Mouse (Mus musculus) intestine, postnatal 0 days (tissue): ENCODE results near the gene Nmt1. TPM values are rescaled to one million over a fixed set of nuclear protein-coding genes. Genes with fewer than 3 reads are reported as not detected.
A peak's percentile ranks its signal among the peaks of the same experiment; 100 is the strongest.

Experiments
- ATAC-seq: fragments of 200-750 bp; cut with Nextera tagmentation; 2 replicates; pipeline ENCODE4 v1.8.0; 2017; ENCODE audit warnings: mild to moderate bottlenecking, moderate TSS enrichment, moderate library complexity
- H3K27ac ChIP-seq: fragments of 300-500 bp; sonication (generic); 2 replicates; pipeline ENCODE4 v1.5.1; 2014; ENCODE audit warnings: mild to moderate bottlenecking, low read depth, low read length, moderate library complexity
- H3K27me3 ChIP-seq: fragments of 300-500 bp; sonication (generic); replicated peaks from 2 replicates; pipeline ENCODE4 v1.6.1; 2014; ENCODE audit warnings: low read length, mixed read lengths; ENCODE audit not compliant: control insufficient read depth, insufficient read depth
- H3K36me3 ChIP-seq: fragments of 300-500 bp; sonication (generic); 2 replicates; pipeline ENCODE4 v1.6.1; 2014; ENCODE audit warnings: mild to moderate bottlenecking, moderate library complexity; ENCODE audit not compliant: control insufficient read depth, insufficient read depth
- H3K4me1 ChIP-seq: fragments of 300-500 bp; sonication (generic); replicated peaks from 2 replicates; pipeline ENCODE4 v1.6.1; 2014; ENCODE audit warnings: antibody characterized with exemption, low read length, mixed read lengths; ENCODE audit not compliant: control insufficient read depth, insufficient read depth
- H3K4me2 ChIP-seq: fragments of 300-500 bp; sonication (generic); replicated peaks from 2 replicates; pipeline ENCODE4 v1.6.1; 2014; ENCODE audit warnings: low read depth, mild to moderate bottlenecking, moderate library complexity
- H3K4me3 ChIP-seq: fragments of 300-500 bp; sonication (generic); 2 replicates; pipeline ENCODE4 v1.5.1; 2014; ENCODE audit warnings: low read depth, low read length
- H3K9ac ChIP-seq: fragments of 300-500 bp; sonication (generic); 2 replicates; pipeline ENCODE4 v1.6.1; 2014; ENCODE audit warnings: mild to moderate bottlenecking, low read depth, low read length
- H3K9me3 ChIP-seq: fragments of 300-500 bp; sonication (generic); 2 replicates; pipeline ENCODE4 v1.6.1; 2016; ENCODE audit warnings: mixed run types; ENCODE audit not compliant: control insufficient read depth
- CTCF ChIP-seq: sonication (generic); IDR thresholded peaks from 2 replicates; pipeline ENCODE4 v1.5.1; 2016; ENCODE audit warnings: low read depth, mild to moderate bottlenecking, control low read depth, antibody characterized with exemption, moderate library complexity
- WGBS: fragments of 180-500 bp; shearing (Covaris S2); extraction: QIAGEN DNeasy Blood & Tissue Kit; methylation state at CpG from one replicate; pipeline ENCODE4 v1.1.7; 2014; 5-methylcytosine and 5-hydroxymethylcytosine counted together
- polyA plus RNA-seq: library from polyadenylated mRNA; unstranded; fragments of >200 nt; fragmentation: Nextera tagmentation; extraction: Ambion mirVana; gene quantifications from 2 replicates; pipeline ENCODE4 v1.2.1, GENCODE M21; 2015

Nmt1 gene
- polyA plus RNA-seq, 1 experiment from 2014 or later = 58.4 TPM

DNA sequence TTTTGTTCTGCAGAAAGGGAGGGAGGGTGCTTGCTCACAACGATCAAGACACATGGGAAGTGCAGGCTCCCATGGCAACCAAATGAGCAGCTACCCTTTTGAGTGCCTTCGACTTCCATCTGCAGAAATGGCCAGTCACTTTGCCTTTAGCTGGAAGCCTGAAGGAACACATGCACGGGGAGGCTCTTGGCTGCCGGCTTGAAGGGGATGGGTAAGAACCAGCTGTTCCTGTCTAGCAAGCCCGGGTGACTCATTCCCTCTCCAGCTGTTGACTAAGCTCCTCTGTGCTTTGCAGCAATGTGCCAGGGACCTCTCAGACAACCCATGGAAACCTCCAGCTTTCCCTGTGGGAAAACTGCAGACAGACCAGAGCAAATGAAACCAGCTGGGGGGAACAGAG is 24.8 kb upstream of the Nmt1 start:
- no peak overlapping the region for H3K27ac ChIP-seq
- ATAC-seq = peak; percentile 31; the same call in 1 of the 2 replicates
- H3K36me3 ChIP-seq = peaks cover 17% of the 10 kb centered on the region; the same call in 1 of the 2 replicates
- H3K4me1 ChIP-seq = no peaks in the 10 kb centered on the region
- no peak for TF ChIP-seq CTCF
- no peak overlapping the region for H3K4me2 ChIP-seq
- no peak overlapping the region for H3K9ac ChIP-seq
- no peak overlapping the region for H3K4me3 ChIP-seq
- no peaks in the 10 kb centered on the region for H3K9me3 ChIP-seq
- WGBS = 18% methylated on average over 5 of the region's 5 CpGs
- no peaks in the 10 kb centered on the region for H3K27me3 ChIP-seq

DNA sequence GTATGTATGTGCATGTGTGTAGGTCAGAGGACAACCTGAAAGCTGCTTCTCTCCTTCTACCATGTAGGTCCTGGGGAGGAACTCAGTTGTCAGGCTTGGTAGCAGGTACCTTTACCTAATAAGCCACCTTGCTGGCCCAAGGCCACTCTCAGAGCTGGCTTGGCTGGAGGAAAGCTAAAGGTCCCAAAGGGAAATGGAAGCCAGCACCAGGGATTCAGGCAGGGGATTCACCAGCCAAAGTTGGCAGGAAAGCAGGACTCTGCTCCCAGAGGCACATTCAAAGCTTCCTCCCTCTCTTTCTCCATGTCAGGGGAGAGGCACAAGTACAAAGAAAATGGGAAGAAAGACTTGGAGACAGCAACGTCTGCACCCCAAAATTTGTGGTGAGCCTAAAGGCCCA is 23.1 kb upstream of the Nmt1 start:
- ATAC-seq = no peak
- no peaks in the 10 kb centered on the region for H3K9me3 ChIP-seq
- WGBS = 93% methylated on average over 1 of the region's 1 CpGs
- no peak overlapping the region for H3K27ac ChIP-seq
- no peak for TF ChIP-seq CTCF
- H3K4me3 ChIP-seq = no peak overlapping the region
- H3K9ac ChIP-seq = no peak overlapping the region
- H3K27me3 ChIP-seq = no peaks in the 10 kb centered on the region
- no peak overlapping the region for H3K4me2 ChIP-seq
- H3K36me3 ChIP-seq = 0 out of 2 replicates have a peak, but pooled peaks cover 3% of the 10 kb centered on the region
- H3K4me1 ChIP-seq = no peaks in the 10 kb centered on the region

DNA sequence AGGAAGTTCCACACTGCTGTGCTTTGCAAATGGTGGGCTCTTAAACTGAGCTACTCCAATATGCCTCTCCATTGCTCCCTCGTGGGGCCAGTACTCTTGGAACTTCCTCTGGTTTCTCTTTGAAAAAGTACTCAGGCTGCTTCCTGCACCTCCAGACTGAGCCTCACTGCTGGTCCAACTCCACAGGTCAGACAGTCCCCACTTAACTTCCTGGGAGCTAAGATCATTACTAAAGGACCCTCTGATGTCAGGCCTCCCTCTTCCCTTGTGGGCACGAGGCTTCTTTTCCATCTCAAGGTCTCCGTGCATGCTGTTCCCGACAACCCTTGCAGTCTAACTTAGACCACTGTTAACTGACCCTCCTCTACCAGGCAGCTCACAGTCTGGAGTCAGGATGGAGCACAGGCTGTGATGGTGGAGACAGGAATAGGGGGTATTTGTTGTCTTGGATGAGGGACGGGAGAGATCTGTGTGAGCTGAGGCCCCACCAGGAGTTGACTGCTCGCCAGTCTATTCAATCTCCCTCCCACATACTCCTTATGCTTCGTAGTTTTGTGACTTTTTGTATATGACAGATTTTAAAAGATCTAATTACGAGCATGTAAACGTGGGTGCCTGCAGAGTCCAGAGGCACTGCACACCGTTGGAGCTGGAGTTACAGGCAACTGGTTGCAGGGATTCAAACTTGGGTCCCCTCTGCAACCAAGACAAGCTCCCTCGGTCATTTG is 22.6 kb upstream of the Nmt1 start:
- Histone ChIP-seq H3K9me3 (no peaks in the 10 kb centered on the region), H3K4me3 (no peak overlapping the region), H3K27me3 (no peaks in the 10 kb centered on the region), H3K36me3 (no peaks in the 10 kb centered on the region), H3K4me2 (no peak overlapping the region), H3K9ac (no peak overlapping the region), H3K27ac (no peak overlapping the region), H3K4me1 (no peaks in the 10 kb centered on the region)
- TF ChIP-seq CTCF = no peak
- WGBS = 74% methylated on average over 11 of the region's 11 CpGs
- no peak for ATAC-seq

DNA sequence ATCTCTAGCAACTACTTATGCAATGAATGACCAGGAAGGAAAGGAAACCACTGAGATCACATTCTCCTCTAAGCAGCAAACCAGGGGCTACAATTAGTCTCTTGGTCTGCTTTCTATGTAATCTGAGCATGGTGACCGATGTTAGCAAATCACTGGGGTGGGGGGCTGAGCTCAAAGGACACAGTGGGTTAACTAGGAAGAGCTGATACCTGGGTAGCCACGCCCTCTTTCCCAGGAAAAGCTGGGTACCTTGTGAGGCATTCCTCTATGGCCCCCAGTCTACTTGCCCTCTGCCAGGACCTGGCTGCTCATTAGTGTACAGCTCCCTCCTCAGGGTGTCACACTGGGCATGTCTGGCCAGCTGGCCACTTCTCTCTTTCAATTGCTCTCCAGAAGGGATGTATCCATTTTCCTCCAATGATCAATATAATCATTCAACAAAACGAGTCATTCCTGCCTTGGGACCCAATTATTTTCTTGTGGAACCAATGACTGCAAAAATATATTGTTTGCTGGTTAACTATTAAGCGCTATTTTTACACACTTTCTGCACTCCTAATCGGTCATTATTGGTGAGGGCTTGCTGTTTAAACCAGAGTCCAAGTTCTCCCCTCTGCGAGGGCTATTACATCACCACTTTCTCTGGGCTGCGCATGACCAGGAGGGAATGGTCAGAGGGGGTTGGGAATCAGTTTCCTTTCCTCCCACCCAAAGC is 21.5 kb upstream of the Nmt1 start:
- no peak overlapping the region for H3K9ac ChIP-seq
- no peak for TF ChIP-seq CTCF
- H3K4me1 ChIP-seq = no peaks in the 10 kb centered on the region
- H3K4me2 ChIP-seq = no peak overlapping the region; the same call in 1 of the 2 replicates
- H3K36me3 ChIP-seq = no peaks in the 10 kb centered on the region
- H3K9me3 ChIP-seq = no peaks in the 10 kb centered on the region
- ATAC-seq = 0 out of 2 replicates have a peak, but pooled peaks have one; percentile 22
- H3K4me3 ChIP-seq = no peak overlapping the region
- no peak overlapping the region for H3K27ac ChIP-seq
- H3K27me3 ChIP-seq = no peaks in the 10 kb centered on the region
- 52% methylated on average over 7 of the region's 7 CpGs for WGBS

DNA sequence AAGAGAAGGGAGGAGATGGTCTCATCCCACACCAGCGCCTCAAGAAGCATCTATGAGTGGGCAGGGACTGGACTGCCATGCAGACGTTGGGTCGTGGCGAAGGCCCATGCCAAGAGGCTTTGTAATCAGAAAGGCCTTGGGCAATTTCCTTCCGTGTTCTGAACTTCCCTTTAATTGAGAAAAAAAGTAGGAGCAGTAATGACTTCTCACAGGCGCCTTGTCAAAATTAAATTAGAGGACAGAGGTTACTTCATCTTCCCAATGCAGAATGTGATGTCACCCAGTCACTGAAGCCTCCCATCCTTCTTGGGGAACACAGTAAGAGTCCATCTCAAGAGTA is 21.0 kb upstream of the Nmt1 start:
- H3K9ac ChIP-seq = no peak overlapping the region
- 52% methylated on average over 6 of the region's 6 CpGs for WGBS
- H3K27ac ChIP-seq = no peak overlapping the region
- no peak overlapping the region for H3K4me3 ChIP-seq
- no peaks in the 10 kb centered on the region for H3K36me3 ChIP-seq
- no peak for TF ChIP-seq CTCF
- H3K4me2 ChIP-seq = no peak overlapping the region; the same call in 1 of the 2 replicates
- H3K9me3 ChIP-seq = no peaks in the 10 kb centered on the region
- H3K27me3 ChIP-seq = no peaks in the 10 kb centered on the region
- 0 out of 2 replicates have a peak, but pooled peaks have one; percentile 18 for ATAC-seq
- no peaks in the 10 kb centered on the region for H3K4me1 ChIP-seq

DNA sequence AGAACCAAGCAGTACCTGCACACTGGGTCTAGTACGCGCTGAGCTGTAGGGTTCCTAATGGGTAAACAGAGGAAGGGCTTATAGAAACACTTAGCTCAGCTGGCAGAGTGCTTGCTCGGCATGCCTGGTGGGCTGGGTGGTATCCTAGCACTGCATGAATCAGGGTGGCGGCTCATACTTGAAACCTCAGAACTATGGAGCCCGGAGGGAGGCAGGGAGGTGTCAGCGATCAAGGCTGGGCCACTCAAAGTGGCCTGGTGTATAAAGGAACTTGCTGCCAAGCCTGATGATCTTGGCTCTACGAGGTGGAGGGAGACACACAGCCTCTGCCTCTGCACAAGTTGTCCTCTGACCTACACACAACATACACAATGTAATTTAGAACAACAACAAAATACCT is 19.4 kb upstream of the Nmt1 start:
- H3K27ac ChIP-seq = no peak overlapping the region
- no peak overlapping the region for H3K9ac ChIP-seq
- no peak for ATAC-seq
- 70% methylated on average over 7 of the region's 7 CpGs for WGBS
- no peaks in the 10 kb centered on the region for H3K9me3 ChIP-seq
- H3K4me2 ChIP-seq = no peak overlapping the region
- no peak for TF ChIP-seq CTCF
- no peaks in the 10 kb centered on the region for H3K4me1 ChIP-seq
- no peak overlapping the region for H3K4me3 ChIP-seq
- no peaks in the 10 kb centered on the region for H3K36me3 ChIP-seq
- no peaks in the 10 kb centered on the region for H3K27me3 ChIP-seq
